Mouse (Mus musculus): ENCODE measurements around the gene Slc39a11.

The Slc39a11 gene

DNA sequence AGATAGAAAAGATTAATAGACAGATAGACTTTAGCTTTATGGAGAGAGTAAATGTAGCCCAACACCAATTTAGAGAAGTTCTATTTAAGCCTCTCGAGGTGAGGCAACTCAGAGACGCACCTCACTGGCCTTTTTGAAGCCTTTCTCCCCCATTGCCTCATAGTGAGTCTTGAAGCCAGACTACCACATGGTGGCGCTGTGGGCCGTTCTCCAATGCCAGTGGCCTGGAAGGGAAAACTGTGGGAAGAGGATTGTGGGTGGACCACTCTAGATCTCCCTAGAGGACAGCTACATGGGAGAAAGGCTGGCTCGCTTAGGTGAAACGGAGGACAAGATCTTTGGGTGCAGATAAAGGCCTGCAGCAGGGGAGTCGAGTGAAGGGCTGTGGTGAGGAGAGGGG, 353.7 kb downstream of the Slc39a11 start:
- DNase-seq (ENCODE audit: low read depth, low spot score) = peak; percentile 52

DNA sequence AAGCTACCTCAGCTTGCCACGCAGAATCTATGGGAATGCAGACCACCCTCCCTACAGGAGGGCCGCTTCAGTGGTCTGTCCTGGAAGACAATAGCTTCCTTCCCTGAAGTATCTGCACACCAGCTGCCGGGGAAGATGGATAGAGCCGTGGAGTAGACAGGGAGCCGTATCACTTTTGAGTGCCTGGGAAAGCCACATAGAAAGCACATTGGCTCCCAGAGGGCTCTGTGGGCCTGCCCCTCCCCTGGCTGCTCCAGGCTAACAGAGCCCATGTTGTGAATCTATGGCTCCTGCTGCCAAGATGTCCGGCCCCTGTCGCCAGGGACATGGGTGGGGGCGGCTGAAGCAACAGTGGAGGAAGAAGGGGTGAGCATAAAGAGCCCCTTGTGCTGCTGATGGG, 355.4 kb downstream of the Slc39a11 start:
- DNase-seq (ENCODE audit: low read depth, low spot score) = no peak

DNA sequence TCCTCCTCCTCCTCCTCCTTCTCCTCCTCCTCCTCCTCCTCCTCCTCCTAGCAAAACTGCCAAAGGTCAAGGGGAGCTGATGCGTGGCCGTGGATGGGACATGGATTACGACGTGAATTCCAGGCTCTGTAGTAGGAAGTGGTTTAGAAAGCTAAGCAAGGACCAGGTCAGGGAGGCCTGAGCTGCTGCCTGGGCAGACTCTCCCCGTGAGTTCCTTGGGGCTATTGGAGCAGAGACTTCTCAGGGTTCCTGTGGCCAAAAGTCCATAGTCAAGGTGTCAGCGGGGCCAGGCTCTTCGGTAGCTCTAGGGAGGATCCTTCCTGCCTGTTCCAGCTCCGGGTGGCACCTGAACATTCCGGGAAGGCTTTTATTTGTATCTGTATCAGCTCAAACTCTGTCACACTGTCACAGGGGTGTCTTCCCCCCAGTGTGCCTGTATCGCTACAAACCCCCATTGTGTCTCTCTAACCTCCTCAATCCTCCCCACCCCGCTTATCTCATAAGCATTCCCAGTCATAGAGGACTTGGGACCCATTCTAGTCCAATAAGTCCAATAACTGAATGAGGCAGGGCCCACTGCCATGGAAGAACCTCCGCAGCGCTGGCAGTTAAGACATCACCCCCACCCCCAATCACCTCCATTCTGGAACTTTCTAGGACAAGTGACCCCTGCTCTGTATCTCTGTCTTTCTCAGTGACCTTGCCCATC, 356.8 kb downstream of the Slc39a11 start:
- no peak for DNase-seq (ENCODE audit: low read depth, low spot score)

DNA sequence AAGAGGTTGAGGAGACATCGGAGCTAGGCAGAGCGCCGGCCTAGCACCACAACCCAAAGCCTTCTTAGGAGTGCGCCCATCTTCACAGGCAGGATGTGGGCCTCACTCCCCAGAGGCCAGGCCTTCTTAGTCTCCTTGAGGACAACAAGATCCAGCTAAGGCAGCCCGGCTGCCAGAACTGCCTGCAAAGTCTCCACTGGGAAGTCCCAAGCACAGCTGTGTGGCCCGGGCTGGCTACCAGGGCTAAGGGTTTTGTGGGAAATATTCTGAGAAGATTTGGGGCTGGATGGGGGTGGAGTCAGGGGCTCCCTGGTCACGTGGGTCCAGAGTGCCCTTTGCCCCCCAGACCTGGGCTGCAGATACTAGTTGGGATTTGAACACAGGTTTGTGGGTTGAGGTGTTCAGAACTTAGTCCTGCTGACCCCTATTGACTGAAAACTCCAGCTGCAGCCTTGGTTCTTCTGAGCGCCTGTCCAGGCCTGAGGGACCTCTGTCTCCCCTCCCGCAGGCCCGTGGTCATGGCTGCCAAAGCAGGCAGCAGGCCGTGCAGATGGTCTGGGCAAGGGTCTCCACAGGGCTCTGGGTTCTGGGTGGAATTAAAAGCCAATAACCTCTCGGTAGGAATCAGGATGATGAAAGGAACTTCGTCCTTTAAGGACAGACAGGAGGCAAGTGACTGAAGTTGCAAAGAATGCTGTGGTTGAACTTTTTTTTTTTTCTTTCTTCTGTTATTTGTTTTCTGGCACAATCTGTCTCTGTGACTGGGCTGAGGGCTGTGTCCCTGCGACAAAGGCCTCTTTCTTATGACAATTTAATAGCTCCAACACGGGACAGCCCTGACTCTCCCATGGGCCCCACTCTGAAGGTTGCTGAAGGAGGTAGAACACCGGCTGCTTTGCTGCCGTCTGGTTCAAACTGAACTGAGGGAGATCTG, 357.8 kb downstream of the Slc39a11 start:
- no peak for DNase-seq (ENCODE audit: low read depth, low spot score)

DNA sequence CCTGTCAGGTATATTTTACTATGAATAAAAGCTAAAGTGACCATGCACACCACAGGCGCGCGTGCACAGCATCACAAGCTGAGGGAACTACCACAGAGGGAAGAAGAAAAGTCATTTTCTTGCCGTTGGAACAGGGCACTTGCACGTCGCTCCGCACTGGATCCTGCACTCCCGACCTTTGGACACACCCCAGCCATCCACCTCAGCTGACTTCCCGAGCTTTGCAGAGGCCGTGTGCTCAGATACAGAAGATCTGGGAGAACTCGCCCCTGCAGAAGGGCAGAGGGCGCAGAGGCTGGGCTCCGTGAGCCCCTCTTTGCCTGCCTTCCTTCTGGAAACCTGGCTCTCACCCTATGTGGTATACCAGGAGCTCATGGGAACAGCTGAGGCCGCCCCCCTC, 359.0 kb downstream of the Slc39a11 start:
- no peak for DNase-seq (ENCODE audit: low read depth, low spot score)

DNA sequence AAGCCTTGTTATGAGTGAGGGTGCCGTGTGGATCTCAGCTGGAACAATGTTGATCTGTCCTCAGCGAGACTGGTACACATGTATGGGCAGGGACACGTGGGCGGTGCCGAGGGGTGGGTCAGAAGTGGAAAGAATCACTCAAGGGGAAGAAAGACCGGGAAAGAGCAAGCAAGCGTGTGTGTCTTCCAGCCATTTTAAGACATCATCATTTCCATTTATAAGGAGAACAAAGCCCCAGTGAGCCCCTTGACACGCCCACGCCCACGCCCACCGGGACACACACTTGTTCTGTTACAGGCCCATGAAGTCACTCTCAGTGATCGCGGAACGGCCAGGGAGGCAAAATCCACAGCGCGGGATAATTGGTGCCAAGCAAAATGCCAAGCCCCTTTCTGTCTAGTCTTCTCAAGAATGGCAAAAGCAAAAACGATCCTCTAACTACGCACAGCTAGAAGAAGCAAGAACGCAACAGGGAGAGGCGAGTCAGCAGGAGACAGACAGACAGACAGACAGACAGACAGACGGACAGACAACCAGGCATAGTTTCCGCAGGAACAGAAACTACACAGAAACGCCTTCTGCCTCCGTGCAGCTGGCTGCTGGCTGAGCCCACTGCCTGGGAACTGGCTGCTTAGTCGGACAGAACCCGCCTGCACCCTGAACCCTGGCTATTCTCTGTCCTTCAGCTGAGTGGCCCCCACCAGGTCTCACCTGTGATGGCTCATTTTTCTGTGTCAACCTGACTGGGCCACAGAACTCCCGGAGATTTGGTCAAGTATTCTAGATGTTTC, 364.7 kb downstream of the Slc39a11 start:
- DNase-seq (ENCODE audit: low read depth, low spot score) = no peak

DNA sequence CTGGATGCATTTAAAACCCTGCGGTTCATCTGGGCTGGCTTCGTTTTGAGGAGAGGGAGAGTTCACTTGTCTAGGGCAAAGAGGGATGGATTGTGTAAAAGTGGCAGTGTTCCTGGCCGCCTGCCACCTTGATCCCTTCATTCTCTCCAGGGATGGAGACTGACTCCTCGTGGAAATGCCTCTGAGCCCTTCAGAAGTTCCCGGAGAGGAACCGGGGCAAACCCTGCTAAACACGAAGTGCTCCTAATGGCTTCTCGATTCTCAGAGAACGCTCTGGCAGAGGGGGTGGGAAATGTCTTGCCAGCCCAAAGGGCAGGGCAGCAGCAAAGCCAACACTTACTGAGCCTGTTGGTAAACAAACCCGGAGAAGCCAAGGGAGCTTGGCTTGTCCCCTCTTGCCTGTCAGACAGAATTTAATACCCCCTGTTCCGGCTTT, 366.5 kb downstream of the Slc39a11 start:
- no peak for DNase-seq (ENCODE audit: low read depth, low spot score)

DNA sequence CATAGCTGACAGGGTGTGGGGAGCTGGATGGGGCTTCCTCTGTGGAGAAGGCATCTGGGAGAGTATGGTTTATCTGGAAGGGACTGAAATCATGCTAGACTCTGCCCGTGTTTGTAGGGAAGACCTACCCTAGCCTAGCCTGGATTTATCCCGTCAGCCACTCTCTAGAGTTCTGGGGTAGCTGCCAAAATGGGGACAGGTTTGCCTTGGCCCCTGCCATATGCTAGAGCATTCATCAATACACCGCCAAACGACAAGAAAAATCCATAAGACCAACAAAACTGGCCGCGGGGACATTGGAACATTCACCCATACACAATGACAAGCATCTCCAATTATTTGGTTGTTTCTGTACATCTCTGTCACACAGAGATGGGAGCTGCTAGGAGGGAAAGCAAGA, 371.6 kb downstream of the Slc39a11 start:
- DNase-seq (ENCODE audit: low read depth, low spot score) = no peak

DNA sequence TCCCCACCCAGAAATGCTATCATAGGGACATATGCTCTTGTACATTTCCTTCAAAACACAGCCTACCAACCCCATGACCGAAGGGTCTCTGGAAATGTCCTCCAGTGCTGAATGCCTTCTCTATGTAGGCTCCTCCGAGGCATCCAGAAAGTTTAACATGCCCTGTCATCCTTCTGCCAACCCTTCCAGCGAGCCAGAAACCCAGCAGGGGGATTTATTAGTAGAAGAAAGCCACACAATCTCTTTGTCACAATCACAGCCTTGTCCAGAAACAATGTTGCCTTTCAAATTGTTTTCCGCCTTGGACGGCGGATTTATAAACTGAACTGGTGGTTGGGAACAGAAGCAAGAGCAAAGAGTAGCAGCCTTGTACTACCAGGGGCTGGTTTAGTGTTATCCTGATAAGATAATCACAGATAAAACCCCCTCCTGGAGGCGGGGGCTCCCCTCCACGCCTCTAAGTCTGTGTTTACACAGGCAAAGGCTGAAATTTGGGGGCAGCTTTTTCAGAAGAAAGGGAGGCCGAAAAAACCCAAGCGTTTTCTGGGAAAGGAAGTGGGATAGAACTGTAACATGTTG, 372.8 kb downstream of the Slc39a11 start:
- DNase-seq (ENCODE audit: low read depth, low spot score) = no peak

DNA sequence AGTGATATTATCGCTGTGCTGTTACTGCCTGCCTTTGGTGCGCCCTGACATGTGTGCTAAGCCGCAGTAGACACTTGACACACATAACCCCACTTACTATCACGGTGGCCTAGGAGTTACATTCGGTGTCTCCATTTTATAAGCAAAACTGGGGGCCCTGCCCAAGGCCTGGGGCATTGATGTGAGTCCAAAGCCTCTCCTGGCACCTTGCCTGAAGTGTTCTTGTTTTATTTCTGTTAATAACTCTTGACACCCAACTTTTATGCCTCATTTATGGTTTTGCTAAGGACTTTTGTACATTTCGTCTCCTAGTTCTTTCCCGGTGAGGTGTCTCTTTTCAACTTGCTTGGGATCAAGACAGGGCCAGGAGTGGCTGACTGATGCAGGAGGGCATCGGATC, 373.4 kb downstream of the Slc39a11 start:
- DNase-seq (ENCODE audit: low read depth, low spot score) = no peak

DNA sequence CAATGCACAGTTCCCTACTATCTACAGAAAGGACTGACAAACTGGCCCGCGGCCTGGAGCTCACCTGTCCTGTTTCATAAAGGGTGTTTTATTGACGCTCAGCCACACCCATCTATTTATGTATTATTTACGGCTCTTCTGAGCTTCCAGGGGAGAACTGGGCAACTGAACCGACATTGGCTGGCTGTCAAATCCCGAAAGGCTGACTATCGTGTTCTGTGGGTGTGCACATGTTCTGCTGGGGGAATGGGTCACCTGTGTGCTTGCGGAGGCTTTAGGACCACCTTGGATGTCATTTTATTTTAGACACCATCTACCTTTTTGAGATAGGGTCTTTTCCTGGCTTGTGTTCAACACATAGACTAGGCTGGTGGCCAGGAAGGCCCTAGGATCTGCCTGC, 375.8 kb downstream of the Slc39a11 start:
- DNase-seq (ENCODE audit: low read depth, low spot score) = no peak

DNA sequence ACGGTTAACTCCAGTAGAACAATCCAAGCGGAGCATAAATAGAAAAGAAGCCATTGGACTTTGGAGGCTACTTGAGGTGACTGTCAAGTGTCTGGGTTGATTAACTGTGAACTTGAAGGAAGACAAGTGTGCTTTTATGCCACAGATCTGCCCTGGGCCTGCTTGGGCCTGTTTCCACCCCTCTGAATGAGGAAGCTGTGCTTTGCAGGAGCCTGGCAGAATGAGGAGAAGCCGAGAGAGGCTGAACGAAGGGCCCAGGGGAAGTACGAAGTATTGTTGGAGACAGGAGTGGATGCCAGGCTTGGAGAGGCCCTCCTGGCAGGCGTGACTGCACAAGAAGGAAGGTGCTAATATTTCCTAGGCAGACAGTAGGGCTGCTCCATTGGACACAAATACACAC, 378.0 kb downstream of the Slc39a11 start:
- no peak for DNase-seq (ENCODE audit: low read depth, low spot score)

DNA sequence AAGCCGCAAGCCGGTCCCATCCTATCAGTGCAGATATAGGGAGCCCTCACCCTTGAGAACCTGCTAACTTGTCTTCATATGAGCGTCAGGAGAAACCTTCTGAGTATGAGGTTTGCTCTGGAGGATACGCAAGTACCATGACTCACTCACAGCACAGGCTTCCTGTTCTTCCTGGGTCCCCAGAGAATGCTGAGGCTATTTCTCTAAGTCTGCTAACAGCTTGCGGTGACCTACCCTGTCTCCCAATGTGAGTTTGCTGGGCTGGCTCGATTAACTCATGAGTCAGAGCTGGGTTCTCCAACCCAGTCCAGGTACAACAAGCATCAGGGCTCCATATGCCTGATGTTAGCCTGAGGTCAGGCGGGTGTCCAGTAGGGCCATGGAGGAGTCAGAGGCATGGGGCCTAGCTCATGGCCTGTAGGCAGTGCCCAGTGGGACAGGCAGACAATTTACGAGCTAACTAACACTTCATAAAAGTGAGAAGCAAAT, 381.0 kb downstream of the Slc39a11 start:
- DNase-seq (ENCODE audit: low read depth, low spot score) = no peak

DNA sequence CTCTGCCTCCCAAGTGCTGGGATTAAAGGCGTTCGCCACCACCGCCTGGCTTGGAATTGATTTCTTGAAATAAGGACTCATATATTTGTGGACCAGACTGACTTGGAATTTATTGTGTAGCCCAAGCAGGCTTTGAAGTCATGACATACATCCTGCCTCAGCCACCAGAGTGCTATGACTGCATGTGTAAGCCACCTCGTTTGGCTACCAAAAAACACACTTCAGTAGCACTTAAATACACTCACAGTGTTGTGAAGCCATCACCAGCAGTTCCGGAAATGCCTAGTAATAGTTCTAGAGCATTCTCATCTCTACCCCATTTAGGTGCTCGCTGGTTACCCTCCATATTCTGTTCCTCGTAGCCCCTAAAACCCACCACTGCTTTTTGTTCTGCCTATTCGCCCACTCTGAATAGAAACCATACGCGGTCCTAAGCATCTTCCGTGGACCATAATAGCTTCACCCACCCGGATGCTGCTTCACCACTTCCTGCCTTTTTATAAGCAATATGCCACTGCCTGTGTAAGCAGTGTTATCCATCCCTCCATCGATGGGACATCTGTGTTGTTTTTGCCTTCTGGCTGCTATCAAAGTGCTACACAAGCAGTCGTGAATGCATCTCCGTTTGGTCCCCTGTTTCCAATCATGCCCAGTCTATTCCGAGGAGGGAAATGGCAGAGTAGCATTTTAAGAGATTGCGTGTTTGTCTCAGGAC, 382.2 kb downstream of the Slc39a11 start:
- peak; percentile 51 for DNase-seq (ENCODE audit: low read depth, low spot score)

DNA sequence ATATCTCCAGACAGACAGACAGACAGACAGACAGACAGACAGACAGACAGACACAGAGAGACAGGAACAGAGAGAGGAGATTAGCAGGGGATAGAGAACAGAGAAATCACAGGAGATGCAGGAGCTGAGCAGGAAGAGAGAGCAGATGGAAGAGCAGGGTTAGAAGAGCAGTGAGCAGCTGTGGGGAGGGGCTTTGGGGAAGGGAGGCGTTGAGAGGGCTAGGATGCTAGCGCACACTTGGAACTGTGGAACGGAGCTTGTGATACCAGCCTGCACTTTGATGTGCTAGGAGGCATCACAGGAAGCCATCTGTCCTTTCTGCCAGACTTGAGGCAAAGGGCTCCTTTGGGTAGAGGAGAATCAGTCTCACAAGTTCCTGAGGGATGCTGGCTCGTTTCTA, 383.2 kb downstream of the Slc39a11 start:
- peak; percentile 22 for DNase-seq (ENCODE audit: low read depth, low spot score)

DNA sequence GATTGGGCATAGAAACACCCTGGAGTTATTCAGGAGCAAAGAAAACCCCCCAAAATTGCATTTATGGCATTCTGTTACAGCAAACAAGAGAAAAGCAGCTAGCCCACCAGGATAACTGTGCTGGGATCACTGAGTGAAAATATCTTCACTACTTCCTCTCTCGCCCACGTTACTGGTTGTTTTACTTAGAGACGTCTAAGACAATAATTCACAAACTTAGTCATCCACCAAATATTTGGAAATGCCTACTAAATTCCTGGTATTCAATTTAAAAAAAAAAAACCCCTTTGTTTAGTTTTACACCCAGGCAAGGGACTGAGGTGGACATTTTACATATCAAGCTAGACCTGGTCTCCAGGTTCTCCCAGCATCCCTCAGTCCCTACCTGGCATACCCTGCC, 384.3 kb downstream of the Slc39a11 start:
- no peak for DNase-seq (ENCODE audit: low read depth, low spot score)

DNA sequence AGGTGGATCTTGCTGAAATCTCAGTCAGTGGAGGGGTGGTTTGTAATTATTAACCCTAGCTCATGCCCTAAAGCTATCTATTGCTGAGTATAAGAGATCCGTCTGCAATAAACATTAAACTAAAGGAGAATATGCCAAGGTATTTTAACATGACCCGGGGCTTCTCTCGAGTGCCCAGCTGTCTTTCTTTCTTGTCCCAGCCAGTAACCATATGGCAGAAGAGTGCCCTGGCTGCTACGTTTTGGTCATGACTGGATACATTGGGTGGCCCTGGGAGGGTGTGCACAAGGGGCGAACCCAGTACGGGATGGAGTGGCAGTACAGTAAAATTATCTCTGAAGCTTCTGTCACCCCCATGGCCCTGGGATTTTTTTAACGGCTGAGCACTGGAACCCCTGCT, 385.9 kb downstream of the Slc39a11 start:
- no peak for DNase-seq (ENCODE audit: low read depth, low spot score)

DNA sequence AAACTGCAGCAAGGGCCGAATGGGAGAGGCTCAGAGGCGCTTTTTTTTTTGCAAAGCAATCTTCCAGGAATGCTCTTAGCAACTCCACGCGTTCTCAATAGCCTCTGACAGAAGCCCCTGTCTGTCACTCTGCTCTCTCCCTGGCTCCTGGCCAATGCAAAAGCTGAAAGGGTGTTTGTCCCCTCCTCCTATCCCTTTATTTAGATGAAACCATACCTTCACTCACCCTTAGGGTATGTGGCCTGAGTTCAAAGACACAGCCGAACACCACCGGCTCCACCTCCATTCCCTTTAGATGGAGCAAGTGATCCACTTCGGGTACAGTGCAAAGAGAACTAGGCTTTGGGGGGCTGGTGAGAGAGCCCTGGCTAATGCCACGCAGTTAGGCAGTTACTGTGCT, 387.8 kb downstream of the Slc39a11 start:
- DNase-seq (ENCODE audit: low read depth, low spot score) = no peak

DNA sequence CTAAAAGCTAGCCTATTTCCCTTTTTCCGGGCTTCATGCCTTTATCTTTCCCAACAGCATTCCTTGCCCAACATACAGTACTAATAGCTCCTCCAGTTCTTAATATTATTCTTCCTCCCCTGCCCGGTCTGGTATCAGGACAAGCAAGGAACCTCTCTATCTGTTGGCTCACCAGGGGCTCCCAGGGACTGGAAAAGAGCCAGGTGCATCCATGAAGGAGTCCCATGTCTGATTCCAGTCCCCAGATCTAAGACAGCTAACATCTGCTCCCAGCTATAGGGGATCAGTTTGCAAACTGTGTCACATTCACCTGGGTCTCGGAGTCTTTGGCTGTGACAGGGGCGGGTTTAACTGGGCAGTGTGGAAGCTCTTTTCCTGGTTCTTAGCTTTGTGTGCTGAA, 388.5 kb downstream of the Slc39a11 start:
- DNase-seq (ENCODE audit: low read depth, low spot score) = no peak

DNA sequence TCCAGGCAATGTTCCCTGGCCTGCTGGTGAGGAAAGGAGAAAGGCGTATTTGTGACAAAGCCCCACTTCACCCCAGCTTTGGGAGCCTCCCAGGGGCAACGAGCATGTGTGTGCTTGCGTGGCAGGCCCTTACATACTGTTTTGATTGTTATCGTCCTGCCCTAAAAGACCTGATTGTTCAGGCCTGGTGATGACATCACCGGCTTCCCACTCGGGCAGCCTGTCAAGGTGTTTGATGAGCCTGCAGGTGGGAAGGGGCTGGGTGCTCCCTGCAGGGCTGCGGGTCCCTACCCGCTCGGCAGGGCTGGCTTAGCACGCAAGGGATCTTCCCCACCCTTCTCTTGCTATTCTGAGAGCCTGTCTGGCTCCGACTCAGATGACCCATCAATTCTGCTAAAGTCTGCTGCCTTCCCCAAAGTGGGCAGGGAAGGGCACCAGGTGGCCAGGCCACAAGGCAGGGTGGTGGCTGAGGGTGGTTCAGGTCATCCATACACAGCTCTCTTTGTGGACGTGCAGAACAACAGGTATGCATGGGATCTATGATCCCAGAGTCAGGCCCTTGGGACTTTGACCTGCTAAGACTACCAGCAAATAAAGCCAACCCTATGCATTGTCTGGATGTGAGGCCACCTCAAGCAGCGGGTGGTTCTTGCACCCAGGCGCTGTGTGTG, 390.0 kb downstream of the Slc39a11 start:
- DNase-seq (ENCODE audit: low read depth, low spot score) = no peak
